Mouse (Mus musculus): Measurements from ENCODE around the gene Add2.

Gene Add2

DNA sequence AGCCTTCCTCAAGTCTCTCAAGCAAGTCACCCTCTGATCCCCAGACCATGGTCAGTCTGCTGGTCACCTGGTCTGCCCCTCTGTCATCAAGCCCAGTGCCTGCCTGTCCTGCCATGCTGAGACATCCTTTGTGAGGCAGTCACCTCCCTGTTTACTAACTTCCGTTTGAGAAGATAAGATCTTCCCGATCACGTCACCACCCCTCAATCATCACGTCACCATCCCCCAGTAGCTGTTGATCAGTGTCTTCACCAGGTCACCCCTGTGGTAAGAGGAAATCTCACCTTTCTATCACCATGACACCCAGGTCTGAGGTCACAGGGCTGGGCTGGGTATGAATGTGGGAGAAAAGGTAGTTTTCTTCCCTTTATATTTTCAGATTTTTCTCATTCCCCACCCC lies 120.0 kb downstream of the Add2 start:
- no peak for DNase-seq

DNA sequence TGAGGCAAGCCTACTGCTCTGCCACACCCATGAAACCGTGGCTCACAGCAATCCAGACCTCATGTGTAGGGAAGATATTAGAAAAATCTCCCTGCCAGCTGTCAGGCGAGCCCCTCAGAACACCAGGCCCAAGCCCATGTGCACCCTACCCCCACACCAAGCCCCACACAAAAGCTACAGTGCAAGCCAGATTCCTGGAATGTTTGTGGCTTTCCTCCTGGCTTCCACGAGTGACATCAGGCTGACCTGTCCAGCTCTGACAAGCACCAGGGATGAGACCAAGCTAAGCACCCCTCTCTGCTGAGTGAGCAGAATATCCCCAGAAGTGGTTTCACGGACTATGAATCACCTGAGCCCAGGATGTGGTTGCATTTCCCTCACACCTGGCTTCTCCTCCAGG lies 120.5 kb downstream of the Add2 start:
- DNase-seq, result no peak

DNA sequence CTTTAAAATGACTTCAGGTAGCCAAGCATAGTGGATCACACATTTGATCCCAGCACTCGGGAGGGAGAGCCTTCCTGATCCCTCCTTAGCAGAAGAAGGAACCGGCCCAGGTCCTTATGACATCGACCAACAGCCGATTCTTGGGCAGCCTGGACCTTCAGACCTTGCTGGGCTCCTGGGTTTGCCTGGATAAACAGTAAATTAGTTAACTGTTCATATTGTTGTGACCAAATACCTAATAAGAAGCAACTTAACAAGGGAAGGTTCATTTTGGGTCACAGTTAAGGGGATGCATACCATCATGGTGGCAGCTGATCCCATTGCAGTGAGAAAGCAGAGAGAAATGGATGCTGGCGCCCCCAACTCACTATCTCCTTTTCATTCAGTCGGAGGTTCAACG lies 124.2 kb downstream of the Add2 start:
- DNase-seq, result no peak

DNA sequence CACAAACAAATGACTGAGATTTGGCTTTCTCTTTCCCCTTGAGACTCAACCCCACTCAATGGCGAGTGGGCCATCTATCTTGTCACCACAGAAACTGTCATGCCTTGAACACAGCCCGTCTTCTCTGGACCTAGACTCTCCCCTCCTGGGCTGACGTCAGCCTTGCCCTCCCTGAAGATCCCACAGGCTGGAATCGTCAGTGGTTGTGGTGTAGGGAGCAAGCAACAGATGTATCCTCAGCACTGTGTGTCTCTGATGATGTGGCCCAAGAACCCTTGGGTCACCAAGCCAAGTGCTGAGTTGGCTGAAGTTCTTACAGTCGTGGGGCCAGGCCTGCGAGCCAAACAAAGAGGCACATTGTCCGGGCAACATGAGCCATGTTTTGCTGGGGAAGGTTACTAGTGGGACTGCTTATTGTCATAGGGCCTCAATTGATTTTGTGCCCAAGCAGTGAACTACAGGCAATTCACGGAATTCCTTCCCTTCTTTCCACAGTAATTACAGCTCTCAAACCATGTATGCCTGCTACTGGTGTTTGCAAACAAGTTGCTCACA lies 125.0 kb downstream of the Add2 start:
- DNase-seq, result no peak

DNA sequence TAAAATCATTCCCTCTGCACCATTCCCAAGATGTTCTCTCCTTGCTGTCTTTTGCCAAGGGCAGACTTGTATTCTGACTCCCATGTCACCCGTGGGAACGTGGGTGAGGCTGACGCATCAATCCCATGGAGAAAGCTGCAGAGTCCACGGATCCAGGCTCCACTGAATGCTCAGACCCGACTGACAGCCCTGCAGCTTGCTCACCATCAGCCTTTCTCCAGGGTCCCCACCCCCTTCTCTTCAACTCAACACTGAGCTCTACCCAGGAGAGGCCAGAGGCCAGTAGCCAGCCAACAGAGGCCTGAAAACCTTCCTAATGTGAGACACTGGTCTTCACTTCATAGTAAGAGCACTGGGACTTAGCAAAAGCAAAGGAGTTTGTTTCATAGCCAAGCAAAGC lies 125.5 kb downstream of the Add2 start:
- DNase-seq, result no peak

DNA sequence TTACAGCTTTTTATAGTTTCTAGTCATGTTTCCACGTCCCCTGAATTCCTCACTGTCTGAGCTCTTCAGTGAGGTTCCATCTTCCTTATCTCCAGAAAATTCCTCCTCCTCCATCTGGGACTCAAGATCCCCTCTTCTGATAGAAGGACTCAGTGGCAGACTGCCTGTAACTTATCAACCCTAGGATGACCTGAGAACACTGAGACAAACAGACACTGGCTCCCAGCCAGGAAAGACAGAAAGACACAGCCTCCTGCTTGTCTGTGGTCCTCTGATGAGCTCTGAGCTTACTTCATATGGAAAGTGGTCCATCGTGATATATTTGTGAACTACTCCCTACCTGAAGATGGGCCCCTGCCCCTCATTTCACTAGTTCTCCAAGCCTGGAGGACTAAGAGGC lies 126.0 kb downstream of the Add2 start:
- no peak for DNase-seq

DNA sequence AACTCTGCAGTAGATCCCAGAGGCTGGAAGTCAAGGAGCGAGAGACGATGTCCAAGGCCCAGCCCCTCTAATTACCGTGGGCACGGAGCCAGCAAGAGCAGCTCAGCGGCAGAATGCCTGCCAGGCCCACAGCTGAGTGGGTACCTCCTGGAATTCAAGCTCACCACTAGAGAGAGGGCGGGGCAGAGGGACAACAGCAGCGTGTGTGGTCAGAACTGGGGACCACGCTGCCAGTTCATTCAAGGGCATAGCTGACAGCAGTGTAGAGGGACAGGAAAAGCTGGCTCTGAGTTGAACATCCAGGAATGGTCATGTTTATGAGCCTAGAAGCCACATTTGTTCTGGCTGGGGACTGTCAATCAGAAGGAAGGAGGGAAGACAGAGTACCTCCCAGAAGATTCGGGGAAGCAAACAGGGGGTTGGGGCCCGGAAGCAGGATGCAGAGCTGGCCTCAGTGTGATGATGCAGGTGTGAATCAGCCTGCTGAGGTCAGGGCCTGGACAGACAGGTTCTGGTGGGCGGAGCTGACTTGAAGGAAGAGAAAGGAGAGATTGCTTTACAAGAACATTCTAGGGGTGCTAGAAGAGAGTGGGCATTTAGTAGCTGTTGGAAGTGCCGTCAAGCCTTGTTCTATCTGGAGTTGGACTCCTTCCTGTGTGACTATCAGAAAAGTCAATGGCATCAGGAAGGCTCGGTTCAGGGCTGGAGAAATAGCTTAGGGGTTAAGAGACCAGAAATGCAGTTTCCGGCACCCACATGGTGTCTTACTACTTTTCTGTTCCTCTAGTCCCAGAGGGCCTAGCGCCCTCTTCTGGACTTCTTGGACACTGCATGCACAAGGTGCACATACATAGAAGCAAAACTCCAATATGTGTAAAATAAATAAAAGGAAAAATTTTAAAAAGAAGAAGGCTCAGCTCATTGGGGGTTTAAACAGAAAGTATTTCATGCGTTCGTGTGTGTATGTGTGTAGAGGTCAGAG lies 129.1 kb downstream of the Add2 start:
- DNase-seq, result peak; percentile 9

DNA sequence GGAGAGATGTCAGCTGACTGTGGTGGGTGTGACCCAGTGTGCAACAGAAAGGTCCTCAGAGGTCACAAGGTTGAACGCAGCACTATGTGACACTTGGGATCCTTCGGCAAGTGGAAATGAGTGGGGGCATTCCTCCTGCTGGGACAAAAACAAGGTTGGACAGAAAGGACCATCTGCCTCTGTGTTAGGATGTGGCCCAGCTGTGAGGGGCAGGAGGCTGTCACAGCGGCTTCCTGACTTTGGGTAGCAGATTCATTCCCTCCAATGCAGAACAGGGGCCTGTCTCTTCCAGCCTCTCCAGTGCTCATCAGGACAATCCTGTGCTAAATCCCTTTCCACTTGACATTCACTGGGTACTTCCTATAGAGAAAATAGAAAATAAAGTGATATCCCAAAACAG lies 132.4 kb downstream of the Add2 start:
- DNase-seq, result no peak

DNA sequence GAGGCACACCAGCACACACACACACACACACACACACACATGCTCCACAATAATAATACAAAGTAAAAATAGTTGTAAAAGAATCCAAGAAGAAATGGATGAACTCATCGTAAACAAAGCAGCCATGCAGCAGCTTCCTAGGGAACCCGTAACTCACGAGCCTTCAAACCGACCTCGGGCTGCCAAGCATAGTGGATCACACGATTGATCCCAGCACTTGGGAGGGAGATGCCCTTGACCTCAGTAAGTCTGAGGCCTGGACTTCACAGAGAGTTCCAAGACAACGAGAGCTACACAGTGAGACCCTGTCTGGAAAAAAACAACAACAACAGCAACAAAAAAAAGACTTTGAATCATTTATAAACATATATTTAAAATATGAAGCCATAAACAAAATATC lies 133.1 kb downstream of the Add2 start:
- DNase-seq, result no peak

DNA sequence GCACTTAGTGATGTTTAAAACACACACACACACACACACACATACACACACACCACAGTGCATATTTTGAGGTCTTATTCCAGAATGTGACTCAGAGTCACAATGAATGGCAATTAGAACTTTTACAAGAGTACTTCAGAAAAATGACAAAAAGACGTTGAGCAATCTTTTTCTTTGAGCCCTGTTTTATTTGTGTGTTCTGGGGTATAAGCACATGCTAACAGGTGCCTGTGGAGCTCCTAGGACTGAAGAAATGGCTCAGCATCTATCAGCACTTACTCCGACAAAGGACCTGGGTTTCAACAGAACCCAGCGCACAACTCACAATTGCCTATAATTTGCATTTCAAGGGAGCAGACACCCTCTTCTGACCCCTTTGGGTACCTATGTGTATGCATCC lies 135.5 kb downstream of the Add2 start:
- no peak for DNase-seq

DNA sequence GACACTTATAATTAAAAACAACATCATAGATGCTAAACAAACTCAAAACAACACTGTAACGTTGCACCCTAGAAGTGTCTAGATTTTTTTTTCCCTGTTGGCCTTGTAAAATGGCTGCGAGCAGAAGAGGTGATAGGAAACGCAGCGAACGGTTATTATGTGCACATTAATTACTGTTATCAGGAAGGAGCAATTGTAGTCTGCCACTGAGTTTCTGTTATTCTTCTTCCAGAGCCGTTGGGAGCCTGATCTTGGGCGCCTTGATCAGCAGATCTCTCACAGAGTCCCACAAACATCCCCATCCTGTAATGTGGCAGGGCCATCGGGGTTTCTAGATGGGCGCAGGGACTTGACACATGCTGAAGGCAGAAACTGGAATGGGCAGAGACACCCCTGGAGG lies 137.9 kb downstream of the Add2 start:
- no peak for DNase-seq

DNA sequence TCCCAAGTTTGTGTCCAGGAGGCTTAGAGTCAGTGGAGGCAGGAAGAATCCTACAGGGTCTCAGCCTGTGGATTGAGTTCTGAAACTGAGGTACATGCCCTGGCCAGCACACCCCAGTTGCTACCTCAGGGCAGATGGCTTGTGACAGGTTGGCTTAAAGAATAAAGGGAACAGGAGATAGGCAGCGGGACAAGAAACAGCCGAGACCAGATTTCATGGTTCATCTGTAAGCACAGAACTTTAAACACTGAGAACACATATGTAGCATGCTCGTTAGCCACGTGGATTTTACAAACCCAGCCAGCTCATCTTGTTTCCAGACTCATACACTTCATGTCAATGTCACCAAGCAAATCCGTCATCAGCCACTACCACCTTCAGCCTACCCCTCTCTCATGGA lies 139.4 kb downstream of the Add2 start:
- DNase-seq, result no peak

DNA sequence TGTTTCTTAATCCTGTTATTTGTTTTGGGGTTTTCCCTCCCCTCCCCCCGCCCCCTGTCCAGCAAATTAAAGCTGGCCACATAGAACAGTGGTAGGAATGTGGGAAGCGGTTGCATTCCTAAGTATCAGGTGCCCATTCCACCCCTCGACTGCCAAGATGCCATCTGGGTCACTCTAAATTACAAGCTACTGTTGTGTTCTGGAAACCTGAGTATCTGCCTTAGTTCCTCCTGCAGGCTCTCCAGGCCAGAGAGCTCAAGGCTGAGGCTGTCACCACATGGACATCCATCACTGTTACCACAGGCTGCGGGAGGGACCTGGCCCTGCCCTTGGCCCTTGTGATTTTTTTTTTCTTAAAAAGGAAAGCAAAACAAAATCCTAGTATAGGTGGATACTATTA lies 140.7 kb downstream of the Add2 start:
- DNase-seq, result no peak
